Mouse (Mus musculus): ENCODE results near the gene Agmat. TPM values are rescaled to one million over a fixed set of nuclear protein-coding genes. Genes with fewer than 3 reads are reported as not detected.

Gene Agmat
- polyA plus RNA-seq, 2 experiments, result 0.21 TPM; not detected in 1

GRCm38 (mm10) chr4:141734446-141735205 lies 11.8 kb upstream of the Agmat start:
- H3K36me3 ChIP-seq (ENCODE audit: control insufficient read depth, insufficient read depth, low read length), result no peaks in the 10 kb centered on the region
- peak; percentile 95 for DNase-seq (ENCODE audit: low spot score)
- ATAC-seq (ENCODE audit: low FRiP score, low read depth), result peak; percentile 98
- 0 out of 2 replicates have a peak, but pooled peaks have one; percentile 50 for TF ChIP-seq POLR2A (IDR thresholded peaks at IDR 0.05; ENCODE audit: borderline replicate concordance, extremely low read depth, insufficient read depth, insufficient read length)
- H3K9me3 ChIP-seq (ENCODE audit: control insufficient read depth, low read length), result no peaks in the 10 kb centered on the region
- peak overlapping the region; percentile 36 for H3K4me3 ChIP-seq (replicated peaks; ENCODE audit: low read length)
- no peaks in the 10 kb centered on the region; the same call in 1 of the 2 replicates for H3K4me1 ChIP-seq (ENCODE audit: control insufficient read depth, insufficient read depth, low read length)
- H3K27ac ChIP-seq (replicated peaks; ENCODE audit: low read depth, low read length), result peak overlapping the region; percentile 61; the same call in 1 of the 2 replicates
- H3K9ac ChIP-seq (ENCODE audit: low read depth, low read length, severe bottlenecking), result peak overlapping the region; percentile 54
- H3K4me2 ChIP-seq (replicated peaks; ENCODE audit: low read depth, low read length, severe bottlenecking), result peak overlapping the region; percentile 61
- 6% methylated on average over 24 of the region's 24 CpGs for WGBS
- H3K27me3 ChIP-seq (ENCODE audit: control insufficient read depth, insufficient read depth, low read length), result no peaks in the 10 kb centered on the region

GRCm38 (mm10) chr4:141735206-141735560 lies 11.3 kb upstream of the Agmat start:
- Histone ChIP-seq H3K9ac (ENCODE audit: low read depth, low read length, severe bottlenecking) (0 out of 2 replicates have a peak overlapping the region, but pooled peaks have one; percentile 25), H3K4me2 (replicated peaks; ENCODE audit: low read depth, low read length, severe bottlenecking) (peak overlapping the region; percentile 61), H3K27me3 (ENCODE audit: control insufficient read depth, insufficient read depth, low read length) (no peaks in the 10 kb centered on the region), H3K27ac (replicated peaks; ENCODE audit: low read depth, low read length) (no peak overlapping the region), H3K36me3 (ENCODE audit: control insufficient read depth, insufficient read depth, low read length) (no peaks in the 10 kb centered on the region), H3K4me1 (ENCODE audit: control insufficient read depth, insufficient read depth, low read length) (no peaks in the 10 kb centered on the region; the same call in 1 of the 2 replicates), H3K4me3 (replicated peaks; ENCODE audit: low read length) (peak overlapping the region; percentile 36), H3K9me3 (ENCODE audit: control insufficient read depth, low read length) (no peaks in the 10 kb centered on the region)
- no peak for ATAC-seq (ENCODE audit: low FRiP score, low read depth)
- WGBS, result 23% methylated on average over 9 of the region's 9 CpGs
- no peak for DNase-seq (ENCODE audit: low spot score)
- 0 out of 2 replicates have a peak, but pooled peaks have one; percentile 2 for TF ChIP-seq POLR2A (IDR thresholded peaks at IDR 0.05; ENCODE audit: borderline replicate concordance, extremely low read depth, insufficient read depth, insufficient read length)

- Histone ChIP-seq H3K27me3 (ENCODE audit: control insufficient read depth, insufficient read depth, low read length) (no peaks in the 10 kb centered on the region), H3K9ac (ENCODE audit: low read depth, low read length, severe bottlenecking) (no peak overlapping the region), H3K4me3 (replicated peaks; ENCODE audit: low read length) (no peak overlapping the region), H3K27ac (replicated peaks; ENCODE audit: low read depth, low read length) (no peak overlapping the region), H3K4me2 (replicated peaks; ENCODE audit: low read depth, low read length, severe bottlenecking) (no peak overlapping the region), H3K4me1 (ENCODE audit: control insufficient read depth, insufficient read depth, low read length) (no peaks in the 10 kb centered on the region; the same call in 1 of the 2 replicates), H3K36me3 (ENCODE audit: control insufficient read depth, insufficient read depth, low read length) (no peaks in the 10 kb centered on the region), H3K9me3 (ENCODE audit: control insufficient read depth, low read length) (no peaks in the 10 kb centered on the region)
- no peak for TF ChIP-seq POLR2A (IDR thresholded peaks at IDR 0.05; ENCODE audit: borderline replicate concordance, extremely low read depth, insufficient read depth, insufficient read length)
- 70% methylated on average over 4 of the region's 4 CpGs for WGBS
- no peak for ATAC-seq (ENCODE audit: low FRiP score, low read depth)
- DNase-seq (ENCODE audit: low spot score), result no peak
Measured at GRCm38 (mm10) chr4:141736856-141737255, 9.6 kb upstream of the Agmat start.

GRCm38 (mm10) chr4:141738015-141738414 lies 8.5 kb upstream of the Agmat start:
- Histone ChIP-seq H3K4me1 (ENCODE audit: control insufficient read depth, insufficient read depth, low read length) (no peaks in the 10 kb centered on the region; the same call in 1 of the 2 replicates), H3K9me3 (ENCODE audit: control insufficient read depth, low read length) (no peaks in the 10 kb centered on the region), H3K9ac (ENCODE audit: low read depth, low read length, severe bottlenecking) (no peak overlapping the region), H3K36me3 (ENCODE audit: control insufficient read depth, insufficient read depth, low read length) (no peaks in the 10 kb centered on the region), H3K4me3 (replicated peaks; ENCODE audit: low read length) (no peak overlapping the region), H3K27me3 (ENCODE audit: control insufficient read depth, insufficient read depth, low read length) (no peaks in the 10 kb centered on the region), H3K27ac (replicated peaks; ENCODE audit: low read depth, low read length) (no peak overlapping the region), H3K4me2 (replicated peaks; ENCODE audit: low read depth, low read length, severe bottlenecking) (no peak overlapping the region)
- DNase-seq (ENCODE audit: low spot score), result no peak
- 59% methylated on average over 8 of the region's 8 CpGs for WGBS
- no peak for ATAC-seq (ENCODE audit: low FRiP score, low read depth)
- no peak for TF ChIP-seq POLR2A (IDR thresholded peaks at IDR 0.05; ENCODE audit: borderline replicate concordance, extremely low read depth, insufficient read depth, insufficient read length)

GRCm38 (mm10) chr4:141741856-141742255 lies 4.6 kb upstream of the Agmat start:
- no peaks in the 10 kb centered on the region for H3K4me1 ChIP-seq (ENCODE audit: control insufficient read depth, insufficient read depth, low read length)
- H3K9me3 ChIP-seq (ENCODE audit: control insufficient read depth, low read length), result no peaks in the 10 kb centered on the region
- H3K27ac ChIP-seq (replicated peaks; ENCODE audit: low read depth, low read length), result no peak overlapping the region
- no peaks in the 10 kb centered on the region for H3K36me3 ChIP-seq (ENCODE audit: control insufficient read depth, insufficient read depth, low read length)
- H3K4me2 ChIP-seq (replicated peaks; ENCODE audit: low read depth, low read length, severe bottlenecking), result no peak overlapping the region
- WGBS, result 44% methylated on average over 9 of the region's 9 CpGs
- H3K4me3 ChIP-seq (replicated peaks; ENCODE audit: low read length), result no peak overlapping the region
- no peak overlapping the region for H3K9ac ChIP-seq (ENCODE audit: low read depth, low read length, severe bottlenecking)
- DNase-seq (ENCODE audit: low spot score) (no peak), ATAC-seq (ENCODE audit: low FRiP score, low read depth) (no peak)
- no peaks in the 10 kb centered on the region for H3K27me3 ChIP-seq (ENCODE audit: control insufficient read depth, insufficient read depth, low read length)
- TF ChIP-seq POLR2A (IDR thresholded peaks at IDR 0.05; ENCODE audit: borderline replicate concordance, extremely low read depth, insufficient read depth, insufficient read length), result no peak

All from limb, embryonic 14.5 days (tissue).